Mouse (Mus musculus) ES-Bruce4 (cell line): ENCODE measurements around the gene Dnmt1. TPM values are rescaled to one million over a fixed set of nuclear protein-coding genes. Genes with fewer than 3 reads are reported as not detected.

Experiments
- H3K27ac ChIP-seq: 2 replicates; pipeline ENCODE4 v1.5.1; 2012; ENCODE audit warnings: low read length, inconsistent platforms; ENCODE audit not compliant: insufficient read depth
- H3K27me3 ChIP-seq: 2 replicates; pipeline ENCODE4 v1.6.1; 2012; ENCODE audit warnings: mild to moderate bottlenecking, low read length, inconsistent platforms; ENCODE audit not compliant: control insufficient read depth, poor library complexity, insufficient read depth, severe bottlenecking
- H3K36me3 ChIP-seq: 2 replicates; pipeline ENCODE4 v1.6.1; 2012; ENCODE audit warnings: inconsistent platforms, mild to moderate bottlenecking, low read length, moderate library complexity; ENCODE audit not compliant: control insufficient read depth, poor library complexity, insufficient read depth, severe bottlenecking
- H3K4me1 ChIP-seq: one replicate; pipeline ENCODE4 v1.8.1; 2011; ENCODE audit warnings: low read length; ENCODE audit not compliant: control insufficient read depth, insufficient read depth
- H3K4me3 ChIP-seq: 2 replicates; pipeline ENCODE4 v1.5.1; 2011; ENCODE audit warnings: low read depth, mild to moderate bottlenecking, low read length
- H3K9ac ChIP-seq: 2 replicates; pipeline ENCODE4 v1.6.1; 2012; ENCODE audit warnings: low read depth, mild to moderate bottlenecking, inconsistent platforms; ENCODE audit not compliant: poor library complexity, severe bottlenecking
- H3K9me3 ChIP-seq: replicated peaks from 2 replicates; pipeline ENCODE4 v1.6.1; 2012; ENCODE audit warnings: mild to moderate bottlenecking, low read length, inconsistent platforms; ENCODE audit not compliant: control insufficient read depth, poor library complexity, insufficient read depth, severe bottlenecking
- CTCF ChIP-seq: IDR thresholded peaks from one replicate; pipeline ENCODE4 v1.8.1; 2011; ENCODE audit warnings: low read depth, low read length
- EP300 ChIP-seq: IDR thresholded peaks from 2 replicates; pipeline ENCODE4 v1.6.1; 2011; ENCODE audit warnings: low read depth, low read length; ENCODE audit not compliant: insufficient read depth
- POLR2A ChIP-seq: IDR thresholded peaks from one replicate; pipeline ENCODE4 v1.8.1; 2011; ENCODE audit warnings: low read length; ENCODE audit not compliant: insufficient read depth
- polyA plus RNA-seq: library from polyadenylated mRNA; stranded (reverse); fragments of >200 nt; gene quantifications from 2 replicates; pipeline ENCODE4 v1.2.4, GENCODE M21; 2011; ENCODE audit warnings: low read depth; ENCODE audit not compliant: missing spikeins, insufficient read depth, insufficient read length

The Dnmt1 gene
- polyA plus RNA-seq, 1 experiment, result 120 TPM

DNA sequence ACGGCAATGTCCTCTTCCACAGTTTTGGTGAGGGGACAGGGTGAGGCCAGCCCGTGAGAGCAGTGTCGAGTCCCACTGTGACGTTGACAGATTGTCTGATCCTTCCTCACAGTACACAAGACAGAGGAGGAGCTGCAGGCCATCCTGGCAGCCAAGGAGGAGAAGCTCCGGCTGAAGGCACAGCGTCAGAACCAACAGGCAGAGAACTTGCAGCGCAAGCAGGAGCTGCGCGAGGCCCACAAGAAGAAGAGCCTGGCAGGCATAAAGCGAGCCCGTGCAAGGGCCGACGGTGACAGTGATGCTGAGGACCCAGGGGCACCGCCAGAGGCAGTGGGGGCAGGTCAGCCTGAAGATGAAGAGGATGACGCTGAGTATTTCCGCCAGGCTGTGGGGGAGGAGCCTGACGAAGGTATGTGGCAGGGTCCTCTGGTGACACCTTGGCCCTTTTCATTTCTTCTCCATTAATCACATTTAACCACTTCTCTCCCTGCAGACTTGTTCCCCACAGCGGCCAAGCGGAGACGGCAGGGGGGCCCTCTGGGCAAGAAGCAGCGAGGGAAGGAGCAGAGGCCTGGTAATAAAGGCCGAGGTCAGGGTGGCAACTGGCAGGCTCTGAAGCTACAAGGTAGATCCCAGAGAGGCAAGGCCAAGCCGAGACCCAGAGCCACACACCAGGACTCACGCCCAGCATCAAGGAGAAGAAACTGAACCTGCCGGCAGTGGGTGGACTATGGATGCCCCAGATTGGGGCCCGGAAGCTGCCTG lies 68.2 kb downstream of the Dnmt1 start:
- TF ChIP-seq CTCF (no peak), EP300 (no peak), POLR2A (no peak)
- no peak overlapping the region for H3K9ac ChIP-seq
- peaks cover 64% of the 10 kb centered on the region for H3K36me3 ChIP-seq
- 0 out of 2 replicates have a peak overlapping the region, but pooled peaks have one; percentile 0 for H3K27ac ChIP-seq
- H3K4me1 ChIP-seq, result peaks cover 3% of the 10 kb centered on the region
- H3K4me3 ChIP-seq, result no peak overlapping the region
- no peaks in the 10 kb centered on the region for H3K9me3 ChIP-seq
- no peaks in the 10 kb centered on the region for H3K27me3 ChIP-seq

DNA sequence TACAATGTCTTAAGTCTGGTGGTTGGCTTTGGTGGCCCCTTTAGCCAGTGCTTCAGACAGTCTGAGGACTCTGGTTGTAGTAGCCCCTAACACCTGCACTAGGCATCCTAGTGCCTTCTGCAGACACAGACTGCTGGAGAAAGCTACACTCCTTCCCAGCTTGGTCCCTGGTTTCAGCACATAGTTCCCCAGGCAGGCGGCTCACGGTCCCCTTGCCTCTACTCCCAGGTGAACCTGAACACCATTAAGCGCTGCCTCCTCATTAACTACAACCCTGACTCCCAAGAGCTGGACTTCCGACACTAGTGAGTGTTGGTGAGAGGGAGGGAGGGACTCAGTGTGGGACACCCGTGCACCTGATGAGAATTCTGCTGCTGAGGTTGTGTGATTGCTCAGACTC lies 69.3 kb downstream of the Dnmt1 start:
- peaks cover 56% of the 10 kb centered on the region for H3K36me3 ChIP-seq
- no peaks in the 10 kb centered on the region for H3K27me3 ChIP-seq
- H3K27ac ChIP-seq, result no peak overlapping the region
- H3K9me3 ChIP-seq, result no peaks in the 10 kb centered on the region
- H3K4me1 ChIP-seq, result peaks cover 3% of the 10 kb centered on the region
- no peak for TF ChIP-seq EP300
- TF ChIP-seq CTCF, result no peak
- no peak for TF ChIP-seq POLR2A
- H3K9ac ChIP-seq, result no peak overlapping the region
- H3K4me3 ChIP-seq, result no peak overlapping the region

DNA sequence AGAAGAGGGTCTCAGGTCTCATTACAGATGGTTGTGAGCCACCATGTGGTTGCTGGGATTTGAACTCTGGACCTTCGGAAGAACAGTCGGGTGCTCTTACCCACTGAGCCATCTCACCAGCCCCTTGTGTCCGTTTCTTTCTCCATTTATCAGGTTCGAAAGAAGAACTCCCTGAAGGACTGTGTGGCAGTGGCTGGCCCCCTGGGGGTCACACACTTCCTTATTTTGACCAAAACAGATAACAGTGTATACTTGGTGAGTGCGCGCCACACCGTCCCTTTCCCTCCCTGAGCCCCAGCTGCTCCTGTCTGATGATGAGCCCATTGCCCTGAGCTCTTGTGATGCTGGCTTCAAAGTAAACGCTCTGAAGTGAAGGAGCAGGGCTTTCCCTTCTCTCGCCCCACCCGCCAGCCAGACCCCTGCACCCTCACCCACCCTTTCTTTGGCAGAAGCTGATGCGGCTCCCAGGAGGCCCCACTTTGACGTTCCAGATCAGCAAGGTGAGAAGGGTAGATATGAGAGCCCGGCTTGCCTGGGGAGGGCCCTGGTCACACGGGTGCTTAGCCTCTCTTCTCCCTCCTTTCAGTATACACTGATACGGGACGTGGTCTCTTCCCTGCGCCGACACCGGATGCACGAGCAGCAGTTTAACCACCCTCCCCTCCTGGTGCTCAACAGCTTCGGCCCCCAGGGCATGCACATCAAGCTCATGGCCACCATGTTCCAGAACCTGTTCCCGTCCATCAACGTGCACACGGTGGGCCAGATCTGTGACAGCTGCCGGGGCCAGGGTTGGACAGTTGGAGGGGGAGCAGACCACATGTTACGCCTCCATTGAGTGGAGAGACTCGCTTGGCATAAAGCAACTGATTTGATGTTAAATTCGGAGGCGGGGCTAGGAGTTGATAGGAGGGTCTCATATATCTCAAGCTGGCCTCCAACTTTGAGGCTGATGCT lies 70.2 kb downstream of the Dnmt1 start:
- Histone ChIP-seq H3K36me3 (peaks cover 46% of the 10 kb centered on the region), H3K4me3 (peak overlapping the region; percentile 69), H3K27ac (peak overlapping the region; percentile 21; the same call in 1 of the 2 replicates), H3K27me3 (no peaks in the 10 kb centered on the region), H3K4me1 (peaks cover 3% of the 10 kb centered on the region), H3K9me3 (0 out of 2 replicates have a peak, but pooled peaks cover 4% of the 10 kb centered on the region), H3K9ac (peak overlapping the region; percentile 74)
- TF ChIP-seq EP300 (0 out of 2 replicates have a peak, but pooled peaks have one; percentile 4), POLR2A (no peak)

DNA sequence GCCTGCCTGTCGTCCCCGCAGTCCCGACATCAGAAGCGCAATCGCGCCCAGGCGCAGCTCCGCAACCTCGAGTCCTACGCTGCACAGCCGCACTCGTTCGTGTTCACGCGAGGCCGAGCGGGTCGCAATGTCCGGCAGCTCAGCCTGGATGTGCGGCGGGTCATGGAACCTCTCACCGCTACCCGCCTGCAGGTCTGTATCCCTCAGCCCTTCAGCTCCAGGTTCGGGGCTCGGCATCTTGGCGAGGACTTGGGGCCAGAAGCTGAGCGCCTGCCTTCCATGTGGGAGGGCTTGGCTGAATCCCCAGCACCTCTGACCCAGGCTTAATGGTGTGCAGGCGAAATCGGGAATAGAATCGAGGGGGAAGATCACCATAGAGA lies 71.3 kb downstream of the Dnmt1 start:
- TF ChIP-seq CTCF, result no peak
- no peak for TF ChIP-seq EP300
- no peak for TF ChIP-seq POLR2A
- Histone ChIP-seq H3K4me3 (peak overlapping the region; percentile 92), H3K27me3 (no peaks in the 10 kb centered on the region)

DNA sequence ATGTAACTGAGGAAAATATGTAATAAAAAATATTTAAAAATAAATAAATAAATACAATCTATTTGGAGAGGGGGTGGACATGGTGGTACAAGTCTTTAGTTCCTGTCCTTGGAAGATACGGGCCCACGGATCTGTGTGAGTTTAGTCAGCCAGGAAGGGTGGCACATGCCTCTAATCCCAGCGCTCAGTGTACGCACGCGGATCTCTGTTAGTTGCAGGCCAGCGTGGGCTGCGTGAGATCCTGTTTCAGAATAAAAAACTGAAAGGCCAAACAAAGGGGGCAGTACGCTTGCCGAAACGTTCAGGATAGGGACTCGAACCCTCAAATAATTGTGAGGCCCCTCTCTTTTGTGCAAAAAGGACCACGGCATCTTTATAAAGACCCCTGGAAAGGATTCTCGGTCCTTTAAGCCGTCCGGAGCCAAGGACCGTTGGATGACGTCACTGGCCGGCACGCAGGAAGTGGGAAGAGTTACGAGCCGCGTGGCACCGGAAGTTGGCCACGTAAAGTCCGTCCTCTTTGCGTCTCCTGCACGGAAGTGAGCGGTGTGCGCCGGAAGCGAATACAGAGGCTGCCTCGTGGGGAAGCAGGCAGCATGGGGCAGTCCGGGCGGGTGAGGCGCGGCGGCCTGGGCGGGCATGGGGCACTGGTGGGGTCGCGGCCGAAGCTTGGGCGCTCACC lies 71.8 kb downstream of the Dnmt1 start, which contains the start of gene Ppan:
TSS of gene Ppan (plus strand) at position 472 of the 682 bp plus-strand sequence.
- H3K36me3 ChIP-seq, result peaks cover 37% of the 10 kb centered on the region
- H3K9ac ChIP-seq, result peak within 1 kb of the TSS; percentile 74

More for the DNA sequence above, 71.3 kb downstream of the Dnmt1 start:
- Histone ChIP-seq H3K27ac (peak overlapping the region; percentile 0), H3K9me3 (0 out of 2 replicates have a peak, but pooled peaks cover 7% of the 10 kb centered on the region), H3K36me3 (peaks cover 37% of the 10 kb centered on the region), H3K4me1 (peaks cover 3% of the 10 kb centered on the region), H3K9ac (peak overlapping the region; percentile 74)

More for the DNA sequence above, 71.8 kb downstream of the Dnmt1 start, which contains the start of gene Ppan:
- Histone ChIP-seq H3K4me1 (peaks cover 3% of the 10 kb centered on the region), H3K27ac (peak within 1 kb of the TSS; percentile 75), H3K9me3 (0 out of 2 replicates have a peak, but pooled peaks cover 7% of the 10 kb centered on the region), H3K27me3 (no peaks in the 10 kb centered on the region), H3K4me3 (peak within 1 kb of the TSS; percentile 92)
- TF ChIP-seq POLR2A (peak; percentile 56), EP300 (peak; percentile 39; the same call in 1 of the 2 replicates), CTCF (no peak)
